Mouse (Mus musculus) kidney, postnatal 10 days (tissue): ENCODE measurements around the gene Lpin3.
A peak's percentile ranks its signal among the peaks of the same experiment; 100 is the strongest.

ENCODE experiments used
- DNase-seq: peaks from one replicate; pipeline ENCODE4 v3.0.0; 2021; ENCODE audit warnings: mixed read lengths

The Lpin3 gene

GRCm38 (mm10) chr2:160887859-160888258 is 7.4 kb downstream of the Lpin3 start:
- peak; percentile 86 for DNase-seq

GRCm38 (mm10) chr2:160891045-160891444 is 10.6 kb downstream of the Lpin3 start:
- no peak for DNase-seq

GRCm38 (mm10) chr2:160891697-160892096 is 11.2 kb downstream of the Lpin3 start:
- no peak for DNase-seq

- no peak for DNase-seq
Observed at GRCm38 (mm10) chr2:160901656-160902412, 21.4 kb downstream of the Lpin3 start.

- DNase-seq = no peak
Observed at GRCm38 (mm10) chr2:160905301-160905700, 24.8 kb downstream of the Lpin3 start.

GRCm38 (mm10) chr2:160906101-160906500 is 25.6 kb downstream of the Lpin3 start:
- no peak for DNase-seq

GRCm38 (mm10) chr2:160908607-160909006 is 28.1 kb downstream of the Lpin3 start:
- DNase-seq = no peak

GRCm38 (mm10) chr2:160910633-160911032 is 30.2 kb downstream of the Lpin3 start:
- no peak for DNase-seq

GRCm38 (mm10) chr2:160911558-160912201 is 31.2 kb downstream of the Lpin3 start:
- DNase-seq = peak; percentile 34

- DNase-seq = peak; percentile 42
Observed at GRCm38 (mm10) chr2:160912231-160912671, 31.8 kb downstream of the Lpin3 start, which contains the start of gene Emilin3. Gene Emilin3 (minus strand): TSS chr2:160912328.

- no peak for DNase-seq
Observed at GRCm38 (mm10) chr2:160914656-160915055, 34.2 kb downstream of the Lpin3 start.

GRCm38 (mm10) chr2:160915821-160916610 is 35.5 kb downstream of the Lpin3 start:
- DNase-seq = no peak

- no peak for DNase-seq
Observed at GRCm38 (mm10) chr2:160916714-160917113, 36.2 kb downstream of the Lpin3 start.

- DNase-seq = no peak
Observed at GRCm38 (mm10) chr2:160917313-160917712, 36.8 kb downstream of the Lpin3 start.

- no peak for DNase-seq
Observed at GRCm38 (mm10) chr2:160918154-160918929, 37.9 kb downstream of the Lpin3 start.

- no peak for DNase-seq
Observed at GRCm38 (mm10) chr2:160918930-160919215, 38.4 kb downstream of the Lpin3 start.

- no peak for DNase-seq
Observed at GRCm38 (mm10) chr2:160921285-160921684, 40.8 kb downstream of the Lpin3 start.

- DNase-seq = no peak
Observed at GRCm38 (mm10) chr2:160925203-160925602, 44.7 kb downstream of the Lpin3 start.

- DNase-seq = no peak
Observed at GRCm38 (mm10) chr2:160931378-160931777, 50.9 kb downstream of the Lpin3 start.

- DNase-seq = no peak
Observed at GRCm38 (mm10) chr2:160932325-160932724, 51.9 kb downstream of the Lpin3 start.

GRCm38 (mm10) chr2:160932981-160933380 is 52.5 kb downstream of the Lpin3 start:
- DNase-seq = no peak

GRCm38 (mm10) chr2:160933890-160934289 is 53.4 kb downstream of the Lpin3 start:
- DNase-seq = no peak

GRCm38 (mm10) chr2:160934451-160934850 is 54.0 kb downstream of the Lpin3 start:
- no peak for DNase-seq
